Mouse (Mus musculus) c-Kit-negative CD71-positive TER-119-positive erythroid progenitor cells, embryonic 14.5 days (primary cell): ENCODE data around the gene Myf6.

Experiments used
- DNase-seq: peaks from one replicate; pipeline ENCODE4 v3.0.0-alpha.2; 2013; ENCODE audit warnings: low read depth, low spot score

The Myf6 gene

GRCm38 (mm10) chr10:107494568-107494967 lies at the start of gene Myf6:
Gene Myf6, minus strand, starts transcription at chr10:107494737.
- no peak for DNase-seq

- no peak for DNase-seq
These were observed 48.5 kb upstream of the Myf6 start for GRCm38 (mm10) chr10:107543026-107543425.

DNA sequence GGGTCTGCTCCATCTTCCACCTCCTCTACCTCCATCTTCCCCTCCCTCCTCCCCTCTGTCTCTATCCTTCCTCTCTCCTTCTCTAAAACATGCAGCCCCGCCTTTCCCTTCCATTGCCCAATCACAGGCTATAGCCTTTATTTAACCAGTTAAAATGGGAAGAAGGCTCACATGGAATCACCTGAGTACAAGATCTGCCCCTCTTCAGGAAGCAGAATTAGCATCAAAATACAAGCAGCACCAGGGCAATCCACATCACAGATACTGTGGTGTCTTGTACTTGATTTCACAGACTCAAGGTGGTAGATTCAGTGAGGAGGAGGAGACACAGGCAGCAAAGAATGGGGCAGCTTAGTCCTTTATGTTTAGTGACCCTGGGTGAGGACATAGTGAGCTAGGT lies 34.2 kb upstream of the Myf6 start:
- DNase-seq = no peak

- DNase-seq = no peak
These were observed 24.7 kb upstream of the Myf6 start for GRCm38 (mm10) chr10:107519216-107519615.

- no peak for DNase-seq
These were observed 22.1 kb upstream of the Myf6 start for GRCm38 (mm10) chr10:107516641-107517040.

GRCm38 (mm10) chr10:107514735-107515134 lies 20.2 kb upstream of the Myf6 start:
- no peak for DNase-seq

DNA sequence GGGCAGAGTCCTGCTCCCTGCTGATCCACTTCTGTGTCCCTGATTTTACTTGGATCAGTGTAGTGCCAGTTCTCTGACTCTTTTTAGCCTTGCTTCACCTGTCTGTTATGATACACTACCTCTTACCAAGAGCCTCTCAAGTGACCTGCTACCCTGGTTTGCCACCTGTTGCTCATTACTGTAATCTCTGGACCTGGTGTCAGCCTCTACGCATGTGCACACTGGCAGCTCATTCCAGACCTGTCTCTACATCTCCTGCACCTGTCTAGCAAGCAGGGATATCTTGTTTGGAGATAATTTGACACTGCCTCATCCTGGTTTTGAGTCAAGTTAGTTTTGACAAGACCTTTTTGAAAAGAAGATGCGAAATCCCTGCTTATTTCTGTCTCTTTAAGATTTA lies 11.9 kb upstream of the Myf6 start:
- no peak for DNase-seq

DNA sequence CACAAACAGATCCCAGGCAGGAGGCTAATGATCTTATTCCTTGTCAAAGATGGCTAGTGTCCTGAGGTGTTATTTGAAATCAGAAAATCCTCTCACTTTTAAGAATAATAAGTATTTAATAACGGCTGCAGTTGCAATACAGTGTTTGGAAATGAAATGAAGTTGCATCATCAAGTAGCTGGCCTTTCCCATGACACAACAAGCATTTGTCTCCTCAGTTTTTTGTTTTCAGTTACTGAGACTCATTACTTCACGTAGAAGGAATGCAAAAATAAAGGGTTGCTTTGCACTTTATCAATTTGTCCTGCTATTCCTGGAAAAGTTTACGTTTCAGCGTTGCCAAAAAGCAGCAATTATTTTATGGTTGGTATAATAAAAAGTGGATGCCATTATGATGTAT lies 8.9 kb upstream of the Myf6 start:
- DNase-seq = no peak

- no peak for DNase-seq
These were observed 7.7 kb upstream of the Myf6 start for GRCm38 (mm10) chr10:107502193-107502592.

- no peak for DNase-seq
These were observed 5.1 kb upstream of the Myf6 start for GRCm38 (mm10) chr10:107499656-107500055.

- no peak for DNase-seq
These were observed 1.9 kb upstream of the Myf6 start for GRCm38 (mm10) chr10:107496402-107496801.

- no peak for DNase-seq
These were observed 710 bp downstream of the Myf6 start for GRCm38 (mm10) chr10:107493580-107494474.

DNA sequence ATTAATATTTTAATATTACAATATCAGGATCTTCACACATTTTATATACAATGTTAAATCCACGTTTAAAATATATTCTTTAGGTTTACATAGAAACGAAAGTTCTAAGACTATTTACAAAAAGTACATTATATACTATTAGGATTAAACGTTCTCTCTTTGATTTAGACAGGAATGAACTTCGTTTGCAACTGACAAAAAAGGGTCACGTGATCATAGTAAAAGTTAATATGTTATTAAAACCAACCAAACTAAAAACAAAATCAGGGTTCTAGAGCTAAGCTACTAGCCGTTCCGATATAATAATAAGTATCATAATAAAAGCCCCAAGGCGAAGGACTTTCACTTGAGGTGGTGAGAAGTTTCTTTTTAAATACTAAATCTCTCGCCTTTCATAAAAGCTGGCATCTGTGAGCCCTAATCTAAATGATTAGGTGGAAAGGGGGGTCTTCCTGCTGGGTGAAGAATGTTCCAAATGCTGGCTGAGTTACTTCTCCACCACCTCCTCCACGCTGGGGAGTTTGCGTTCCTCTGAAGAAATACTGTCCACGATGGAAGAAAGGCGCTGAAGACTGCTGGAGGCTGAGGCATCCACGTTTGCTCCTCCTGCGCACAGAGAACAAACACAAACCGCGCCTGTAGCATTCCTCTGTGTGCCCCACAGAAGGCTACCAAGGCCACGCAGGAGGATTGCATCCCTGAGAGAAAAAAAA lies 1.5 kb downstream of the Myf6 start:
- no peak for DNase-seq

DNA sequence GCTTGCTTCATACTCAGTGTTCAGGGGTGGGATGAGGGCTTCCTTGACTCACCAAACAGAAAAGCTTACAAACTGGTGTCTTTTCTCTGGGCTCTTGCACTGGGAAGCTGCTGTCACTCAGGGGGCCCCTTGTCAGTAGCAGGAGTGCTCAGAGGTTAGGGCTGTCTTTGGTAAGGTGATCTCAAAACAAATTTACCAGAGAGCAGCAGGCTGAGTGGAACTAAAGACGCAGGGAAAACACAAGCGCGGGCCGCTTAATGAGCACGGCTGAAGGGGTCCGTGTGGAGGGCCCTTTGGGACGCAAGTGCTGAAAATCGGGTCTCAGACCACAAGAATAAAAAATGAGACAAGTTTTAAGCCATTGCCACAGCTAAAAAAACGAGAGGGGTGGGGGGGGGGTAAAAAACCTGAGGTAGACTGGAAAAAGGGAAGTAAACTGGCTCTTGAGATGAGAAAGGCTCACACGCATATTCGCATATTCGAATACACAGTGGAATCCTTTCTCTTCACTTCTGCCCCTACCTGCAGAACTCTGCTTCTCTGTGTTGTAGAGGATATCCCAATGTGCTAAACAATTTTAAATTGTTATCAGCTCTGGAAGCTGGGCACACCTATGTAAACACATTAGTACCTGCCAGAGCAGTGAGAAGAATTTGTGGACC lies 5.8 kb downstream of the Myf6 start:
- no peak for DNase-seq

GRCm38 (mm10) chr10:107486770-107487169 lies 7.8 kb downstream of the Myf6 start:
- no peak for DNase-seq

GRCm38 (mm10) chr10:107485870-107486269 lies 8.7 kb downstream of the Myf6 start, which contains the start of gene Myf5:
Gene Myf5, minus strand, starts transcription at chr10:107486134.
- no peak for DNase-seq

DNA sequence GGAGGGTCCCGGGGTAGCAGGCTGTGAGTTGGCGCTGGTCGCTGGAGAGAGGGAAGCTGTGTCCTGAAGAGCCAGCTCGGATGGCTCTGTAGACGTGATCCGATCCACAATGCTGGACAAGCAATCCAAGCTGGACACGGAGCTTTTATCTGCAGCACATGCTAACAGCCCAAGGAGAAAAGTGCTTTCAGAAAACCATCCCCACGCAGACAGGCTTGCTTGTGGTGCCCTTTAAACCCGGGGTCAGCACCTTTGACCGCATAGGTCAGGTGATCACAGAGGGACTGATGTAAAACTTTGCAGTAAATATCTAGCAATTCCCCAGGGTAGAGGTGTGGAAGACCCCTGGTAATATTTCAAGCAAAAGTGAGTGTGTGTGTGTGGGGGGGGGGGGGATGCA lies 10.5 kb downstream of the Myf6 start:
- DNase-seq = no peak

GRCm38 (mm10) chr10:107473497-107473896 lies 21.0 kb downstream of the Myf6 start:
- no peak for DNase-seq

DNA sequence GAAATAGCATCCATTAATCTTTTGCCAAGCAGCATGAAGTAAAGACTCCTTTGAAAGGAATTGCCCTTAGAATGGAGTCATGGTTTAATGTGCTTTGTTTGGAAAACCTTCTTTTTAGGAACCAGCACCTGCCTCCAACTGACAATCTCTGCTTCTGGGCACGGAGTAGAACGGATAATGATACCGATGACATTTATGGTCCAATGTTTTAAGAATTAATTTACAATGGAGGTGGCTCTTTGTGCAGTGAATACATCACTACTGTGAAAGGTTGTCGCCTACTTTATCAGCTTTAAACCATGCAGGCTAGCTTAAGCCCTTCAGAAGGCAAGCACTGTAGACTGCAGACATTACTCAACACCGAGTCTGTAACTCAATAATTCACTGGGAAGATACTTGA lies 22.8 kb downstream of the Myf6 start:
- DNase-seq = no peak

GRCm38 (mm10) chr10:107467819-107468218 lies 26.7 kb downstream of the Myf6 start:
- no peak for DNase-seq

- no peak for DNase-seq
These were observed 44.8 kb downstream of the Myf6 start for GRCm38 (mm10) chr10:107449496-107450330.
